Mouse (Mus musculus): Measurements from ENCODE around the gene Pcp4. TPM values are rescaled to one million over a fixed set of nuclear protein-coding genes. Genes with fewer than 3 reads are reported as not detected.

Pcp4 gene
- polyA plus RNA-seq, 1 experiment from 2014 or later = 83.8 TPM

GRCm38 (mm10) chr16:96472816-96473215 lies 5.4 kb downstream of the Pcp4 start:
- ATAC-seq (ENCODE audit: low FRiP score, low TSS enrichment) = no peak
- Histone ChIP-seq H3K36me3 (ENCODE audit: insufficient read depth, low read length) (no peaks in the 10 kb centered on the region), H3K27ac (ENCODE audit: low read length) (no peak overlapping the region), H3K4me1 (ENCODE audit: insufficient read depth, low read length) (peaks cover 19% of the 10 kb centered on the region), H3K9me3 (ENCODE audit: low read length) (no peaks in the 10 kb centered on the region), H3K9ac (replicated peaks; ENCODE audit: low read length) (no peak overlapping the region), H3K4me2 (replicated peaks; ENCODE audit: low read depth, low read length) (0 out of 2 replicates have a peak overlapping the region, but pooled peaks have one; percentile 5), H3K27me3 (ENCODE audit: insufficient read depth, low read length) (no peaks in the 10 kb centered on the region), H3K4me3 (ENCODE audit: low read length) (no peak overlapping the region)
- 37% methylated on average over 7 of the region's 7 CpGs for WGBS

GRCm38 (mm10) chr16:96474185-96474584 lies 6.8 kb downstream of the Pcp4 start:
- no peaks in the 10 kb centered on the region for H3K36me3 ChIP-seq (ENCODE audit: insufficient read depth, low read length)
- H3K4me2 ChIP-seq (replicated peaks; ENCODE audit: low read depth, low read length) = no peak overlapping the region
- WGBS = 43% methylated on average over 3 of the region's 3 CpGs
- H3K27ac ChIP-seq (ENCODE audit: low read length) = no peak overlapping the region
- peaks cover 14% of the 10 kb centered on the region for H3K4me1 ChIP-seq (ENCODE audit: insufficient read depth, low read length)
- no peaks in the 10 kb centered on the region for H3K27me3 ChIP-seq (ENCODE audit: insufficient read depth, low read length)
- no peaks in the 10 kb centered on the region for H3K9me3 ChIP-seq (ENCODE audit: low read length)
- ATAC-seq (ENCODE audit: low FRiP score, low TSS enrichment) = no peak
- no peak overlapping the region for H3K4me3 ChIP-seq (ENCODE audit: low read length)
- no peak overlapping the region for H3K9ac ChIP-seq (replicated peaks; ENCODE audit: low read length)

- Histone ChIP-seq H3K27me3 (ENCODE audit: insufficient read depth, low read length) (no peaks in the 10 kb centered on the region), H3K27ac (ENCODE audit: low read length) (no peak overlapping the region), H3K4me3 (ENCODE audit: low read length) (no peak overlapping the region), H3K9ac (replicated peaks; ENCODE audit: low read length) (no peak overlapping the region), H3K36me3 (ENCODE audit: insufficient read depth, low read length) (no peaks in the 10 kb centered on the region), H3K4me1 (ENCODE audit: insufficient read depth, low read length) (peaks cover 3% of the 10 kb centered on the region; the same call in 1 of the 2 replicates), H3K9me3 (ENCODE audit: low read length) (no peaks in the 10 kb centered on the region), H3K4me2 (replicated peaks; ENCODE audit: low read depth, low read length) (no peak overlapping the region)
- 93% methylated on average over 4 of the region's 4 CpGs for WGBS
- no peak for ATAC-seq (ENCODE audit: low FRiP score, low TSS enrichment)
These were observed 14.4 kb downstream of the Pcp4 start for GRCm38 (mm10) chr16:96481791-96482190.

- ATAC-seq (ENCODE audit: low FRiP score, low TSS enrichment) = no peak
- H3K4me2 ChIP-seq (replicated peaks; ENCODE audit: low read depth, low read length) = no peak overlapping the region
- H3K9ac ChIP-seq (replicated peaks; ENCODE audit: low read length) = no peak overlapping the region
- H3K9me3 ChIP-seq (ENCODE audit: low read length) = no peaks in the 10 kb centered on the region
- H3K36me3 ChIP-seq (ENCODE audit: insufficient read depth, low read length) = no peaks in the 10 kb centered on the region
- WGBS = 71% methylated on average over 11 of the region's 11 CpGs
- H3K27ac ChIP-seq (ENCODE audit: low read length) = no peak overlapping the region
- H3K4me1 ChIP-seq (ENCODE audit: insufficient read depth, low read length) = no peaks in the 10 kb centered on the region; the same call in 1 of the 2 replicates
- H3K4me3 ChIP-seq (ENCODE audit: low read length) = no peak overlapping the region
- no peaks in the 10 kb centered on the region for H3K27me3 ChIP-seq (ENCODE audit: insufficient read depth, low read length)
These were observed 19.7 kb downstream of the Pcp4 start for GRCm38 (mm10) chr16:96487007-96487684.

GRCm38 (mm10) chr16:96488038-96488437 lies 20.6 kb downstream of the Pcp4 start:
- Histone ChIP-seq H3K27ac (ENCODE audit: low read length) (no peak overlapping the region), H3K9me3 (ENCODE audit: low read length) (no peaks in the 10 kb centered on the region), H3K27me3 (ENCODE audit: insufficient read depth, low read length) (no peaks in the 10 kb centered on the region), H3K36me3 (ENCODE audit: insufficient read depth, low read length) (no peaks in the 10 kb centered on the region), H3K4me2 (replicated peaks; ENCODE audit: low read depth, low read length) (no peak overlapping the region), H3K4me3 (ENCODE audit: low read length) (no peak overlapping the region), H3K4me1 (ENCODE audit: insufficient read depth, low read length) (no peaks in the 10 kb centered on the region; the same call in 1 of the 2 replicates), H3K9ac (replicated peaks; ENCODE audit: low read length) (no peak overlapping the region)
- peak; percentile 51; the same call in 1 of the 2 replicates for ATAC-seq (ENCODE audit: low FRiP score, low TSS enrichment)
- WGBS = 57% methylated on average over 5 of the region's 5 CpGs

GRCm38 (mm10) chr16:96491530-96491929 lies 24.1 kb downstream of the Pcp4 start:
- Histone ChIP-seq H3K4me1 (ENCODE audit: insufficient read depth, low read length) (no peaks in the 10 kb centered on the region; the same call in 1 of the 2 replicates), H3K27ac (ENCODE audit: low read length) (no peak overlapping the region), H3K27me3 (ENCODE audit: insufficient read depth, low read length) (no peaks in the 10 kb centered on the region), H3K4me2 (replicated peaks; ENCODE audit: low read depth, low read length) (no peak overlapping the region), H3K4me3 (ENCODE audit: low read length) (no peak overlapping the region), H3K9me3 (ENCODE audit: low read length) (no peaks in the 10 kb centered on the region), H3K36me3 (ENCODE audit: insufficient read depth, low read length) (no peaks in the 10 kb centered on the region), H3K9ac (replicated peaks; ENCODE audit: low read length) (no peak overlapping the region)
- 66% methylated on average over 3 of the region's 3 CpGs for WGBS
- no peak for ATAC-seq (ENCODE audit: low FRiP score, low TSS enrichment)

GRCm38 (mm10) chr16:96494079-96494478 lies 26.7 kb downstream of the Pcp4 start:
- Histone ChIP-seq H3K4me1 (ENCODE audit: insufficient read depth, low read length) (no peaks in the 10 kb centered on the region; the same call in 1 of the 2 replicates), H3K36me3 (ENCODE audit: insufficient read depth, low read length) (no peaks in the 10 kb centered on the region), H3K4me3 (ENCODE audit: low read length) (no peak overlapping the region), H3K27me3 (ENCODE audit: insufficient read depth, low read length) (no peaks in the 10 kb centered on the region), H3K27ac (ENCODE audit: low read length) (no peak overlapping the region), H3K4me2 (replicated peaks; ENCODE audit: low read depth, low read length) (no peak overlapping the region), H3K9ac (replicated peaks; ENCODE audit: low read length) (no peak overlapping the region), H3K9me3 (ENCODE audit: low read length) (no peaks in the 10 kb centered on the region)
- ATAC-seq (ENCODE audit: low FRiP score, low TSS enrichment) = no peak
- 75% methylated on average over 6 of the region's 6 CpGs for WGBS

GRCm38 (mm10) chr16:96498951-96499350 lies 31.5 kb downstream of the Pcp4 start:
- Histone ChIP-seq H3K9me3 (ENCODE audit: low read length) (no peaks in the 10 kb centered on the region), H3K9ac (replicated peaks; ENCODE audit: low read length) (no peak overlapping the region), H3K27me3 (ENCODE audit: insufficient read depth, low read length) (no peaks in the 10 kb centered on the region), H3K4me3 (ENCODE audit: low read length) (no peak overlapping the region), H3K27ac (ENCODE audit: low read length) (no peak overlapping the region), H3K36me3 (ENCODE audit: insufficient read depth, low read length) (no peaks in the 10 kb centered on the region), H3K4me1 (ENCODE audit: insufficient read depth, low read length) (no peaks in the 10 kb centered on the region), H3K4me2 (replicated peaks; ENCODE audit: low read depth, low read length) (no peak overlapping the region)
- WGBS = 66% methylated on average over 7 of the region's 7 CpGs
- no peak for ATAC-seq (ENCODE audit: low FRiP score, low TSS enrichment)

GRCm38 (mm10) chr16:96501241-96501640 lies 33.8 kb downstream of the Pcp4 start:
- WGBS = 88% methylated on average over 6 of the region's 6 CpGs
- no peak for ATAC-seq (ENCODE audit: low FRiP score, low TSS enrichment)
- no peak overlapping the region for H3K9ac ChIP-seq (replicated peaks; ENCODE audit: low read length)
- H3K4me3 ChIP-seq (ENCODE audit: low read length) = no peak overlapping the region
- no peak overlapping the region for H3K27ac ChIP-seq (ENCODE audit: low read length)
- H3K27me3 ChIP-seq (ENCODE audit: insufficient read depth, low read length) = no peaks in the 10 kb centered on the region
- no peak overlapping the region for H3K4me2 ChIP-seq (replicated peaks; ENCODE audit: low read depth, low read length)
- H3K36me3 ChIP-seq (ENCODE audit: insufficient read depth, low read length) = no peaks in the 10 kb centered on the region
- H3K9me3 ChIP-seq (ENCODE audit: low read length) = no peaks in the 10 kb centered on the region
- no peaks in the 10 kb centered on the region for H3K4me1 ChIP-seq (ENCODE audit: insufficient read depth, low read length)

- H3K9me3 ChIP-seq (ENCODE audit: low read length) = no peaks in the 10 kb centered on the region
- no peak overlapping the region for H3K9ac ChIP-seq (replicated peaks; ENCODE audit: low read length)
- H3K4me2 ChIP-seq (replicated peaks; ENCODE audit: low read depth, low read length) = no peak overlapping the region
- no peaks in the 10 kb centered on the region for H3K36me3 ChIP-seq (ENCODE audit: insufficient read depth, low read length)
- no peaks in the 10 kb centered on the region for H3K4me1 ChIP-seq (ENCODE audit: insufficient read depth, low read length)
- ATAC-seq (ENCODE audit: low FRiP score, low TSS enrichment) = no peak
- 75% methylated on average over 3 of the region's 3 CpGs for WGBS
- H3K27me3 ChIP-seq (ENCODE audit: insufficient read depth, low read length) = no peaks in the 10 kb centered on the region
- H3K4me3 ChIP-seq (ENCODE audit: low read length) = no peak overlapping the region
- no peak overlapping the region for H3K27ac ChIP-seq (ENCODE audit: low read length)
These were observed 35.2 kb downstream of the Pcp4 start for GRCm38 (mm10) chr16:96502586-96502985.
